Mouse (Mus musculus): Measurements from ENCODE around the gene Zfp810. TPM values are rescaled to one million over a fixed set of nuclear protein-coding genes. Genes with fewer than 3 reads are reported as not detected.

The Zfp810 gene
- 1.7 and 2.6 TPM in 2 replicates for polyA plus RNA-seq (2012; rRNA removed)

- no peak for TF ChIP-seq CTCF (IDR thresholded peaks at IDR 0.05; ENCODE audit: extremely low read depth, insufficient read length, insufficient replicate concordance, low read depth, low read length)
- peak; percentile 48; the same call in 1 of the 2 replicates for TF ChIP-seq POLR2A (IDR thresholded peaks at IDR 0.05; ENCODE audit: low read depth, low read length)
- Histone ChIP-seq H3K36me3 (ENCODE audit: control insufficient read depth, insufficient read depth, low read length) (peaks cover 4% of the 10 kb centered on the region; the same call in 1 of the 2 replicates), H3K27me3 (ENCODE audit: control insufficient read depth, insufficient read depth, low read length) (no peaks in the 10 kb centered on the region), H3K27ac (ENCODE audit: insufficient read depth, low read depth, low read length) (peak within 1 kb of the TSS; percentile 29), H3K4me1 (ENCODE audit: control insufficient read depth, insufficient read depth, insufficient read length, low read length) (peaks cover 3% of the 10 kb centered on the region; the same call in 1 of the 2 replicates), H3K4me3 (ENCODE audit: low read depth, low read length) (peak within 1 kb of the TSS; percentile 97)
- WGBS = under 1% methylated on average over 56 of the region's 56 CpGs
Observed at GRCm38 (mm10) chr9:22307156-22307919, at the start of gene Zfp810. Gene Zfp810, minus strand, starts transcription at chr9:22307648.

- WGBS = 93% methylated on average over 3 of the region's 3 CpGs
- Histone ChIP-seq H3K36me3 (ENCODE audit: control insufficient read depth, insufficient read depth, low read length) (peaks cover 37% of the 10 kb centered on the region), H3K27me3 (ENCODE audit: control insufficient read depth, insufficient read depth, low read length) (no peaks in the 10 kb centered on the region), H3K4me1 (ENCODE audit: control insufficient read depth, insufficient read depth, insufficient read length, low read length) (no peaks in the 10 kb centered on the region), H3K27ac (ENCODE audit: insufficient read depth, low read depth, low read length) (no peak overlapping the region), H3K4me3 (ENCODE audit: low read depth, low read length) (no peak overlapping the region)
- TF ChIP-seq POLR2A (IDR thresholded peaks at IDR 0.05; ENCODE audit: low read depth, low read length) (no peak), CTCF (IDR thresholded peaks at IDR 0.05; ENCODE audit: extremely low read depth, insufficient read length, insufficient replicate concordance, low read depth, low read length) (no peak)
Observed at GRCm38 (mm10) chr9:22355919-22356318, 48.5 kb upstream of the Zfp810 start.

DNA sequence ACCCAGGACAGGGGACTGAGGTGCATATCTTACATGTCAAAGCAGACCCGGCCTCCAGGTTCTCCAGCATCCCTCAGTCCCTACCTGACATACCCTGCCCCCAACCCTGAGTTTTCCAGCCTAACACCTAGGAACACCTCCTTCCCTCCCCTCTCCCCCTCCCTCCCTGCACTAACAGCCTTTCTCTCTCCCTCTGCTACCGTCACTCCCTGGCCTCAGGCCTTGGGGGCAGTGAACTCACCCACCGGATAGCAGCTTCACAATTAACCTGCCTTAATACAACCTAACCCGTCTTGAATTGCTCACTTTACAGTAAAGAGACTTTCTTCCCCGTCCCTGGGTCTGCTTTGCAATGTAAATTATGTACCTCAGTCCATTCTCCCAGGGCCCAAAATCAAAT is 46.5 kb upstream of the Zfp810 start:
- Histone ChIP-seq H3K27me3 (ENCODE audit: control insufficient read depth, insufficient read depth, low read length) (no peaks in the 10 kb centered on the region), H3K4me1 (ENCODE audit: control insufficient read depth, insufficient read depth, insufficient read length, low read length) (no peaks in the 10 kb centered on the region), H3K36me3 (ENCODE audit: control insufficient read depth, insufficient read depth, low read length) (peaks cover 26% of the 10 kb centered on the region), H3K4me3 (ENCODE audit: low read depth, low read length) (no peak overlapping the region), H3K27ac (ENCODE audit: insufficient read depth, low read depth, low read length) (no peak overlapping the region)
- WGBS = 95% methylated on average over 5 of the region's 5 CpGs
- no peak for TF ChIP-seq CTCF (IDR thresholded peaks at IDR 0.05; ENCODE audit: extremely low read depth, insufficient read length, insufficient replicate concordance, low read depth, low read length)
- no peak for TF ChIP-seq POLR2A (IDR thresholded peaks at IDR 0.05; ENCODE audit: low read depth, low read length)

- Histone ChIP-seq H3K4me3 (ENCODE audit: low read depth, low read length) (no peak overlapping the region), H3K36me3 (ENCODE audit: control insufficient read depth, insufficient read depth, low read length) (peaks cover 26% of the 10 kb centered on the region), H3K27me3 (ENCODE audit: control insufficient read depth, insufficient read depth, low read length) (no peaks in the 10 kb centered on the region), H3K27ac (ENCODE audit: insufficient read depth, low read depth, low read length) (no peak overlapping the region), H3K4me1 (ENCODE audit: control insufficient read depth, insufficient read depth, insufficient read length, low read length) (no peaks in the 10 kb centered on the region)
- TF ChIP-seq CTCF (IDR thresholded peaks at IDR 0.05; ENCODE audit: extremely low read depth, insufficient read length, insufficient replicate concordance, low read depth, low read length) = no peak
- TF ChIP-seq POLR2A (IDR thresholded peaks at IDR 0.05; ENCODE audit: low read depth, low read length) = no peak
- WGBS = 90% methylated on average over 5 of the region's 5 CpGs
Observed at GRCm38 (mm10) chr9:22353465-22353864, 46.0 kb upstream of the Zfp810 start.

- H3K4me1 ChIP-seq (ENCODE audit: control insufficient read depth, insufficient read depth, insufficient read length, low read length) = no peaks in the 10 kb centered on the region
- no peaks in the 10 kb centered on the region for H3K27me3 ChIP-seq (ENCODE audit: control insufficient read depth, insufficient read depth, low read length)
- 50% methylated on average over 1 of the region's 1 CpGs for WGBS
- TF ChIP-seq POLR2A (IDR thresholded peaks at IDR 0.05; ENCODE audit: low read depth, low read length) = no peak
- no peak for TF ChIP-seq CTCF (IDR thresholded peaks at IDR 0.05; ENCODE audit: extremely low read depth, insufficient read length, insufficient replicate concordance, low read depth, low read length)
- H3K4me3 ChIP-seq (ENCODE audit: low read depth, low read length) = no peak overlapping the region
- H3K27ac ChIP-seq (ENCODE audit: insufficient read depth, low read depth, low read length) = no peak overlapping the region
- peaks cover 15% of the 10 kb centered on the region for H3K36me3 ChIP-seq (ENCODE audit: control insufficient read depth, insufficient read depth, low read length)
Observed at GRCm38 (mm10) chr9:22340331-22340730, 32.9 kb upstream of the Zfp810 start.

DNA sequence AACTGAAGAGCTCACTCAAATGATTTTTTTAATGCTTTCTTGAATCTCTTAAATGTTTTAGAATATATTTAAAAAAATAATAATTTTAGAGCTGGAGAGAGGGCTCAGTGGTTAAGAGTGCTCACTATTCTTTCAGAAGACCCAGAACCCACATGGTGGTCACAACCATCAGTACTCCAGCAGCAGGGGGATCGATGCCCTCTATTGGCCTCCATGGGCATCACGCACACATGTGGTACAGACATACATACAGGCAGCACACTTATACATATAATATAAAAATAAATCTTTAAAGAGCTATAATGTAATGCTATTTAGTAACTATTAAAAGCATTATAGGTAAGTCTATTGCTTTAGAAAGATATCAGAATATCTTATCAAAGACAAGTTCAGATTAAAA is 29.8 kb upstream of the Zfp810 start:
- Histone ChIP-seq H3K4me1 (ENCODE audit: control insufficient read depth, insufficient read depth, insufficient read length, low read length) (no peaks in the 10 kb centered on the region), H3K36me3 (ENCODE audit: control insufficient read depth, insufficient read depth, low read length) (peaks cover 24% of the 10 kb centered on the region), H3K27me3 (ENCODE audit: control insufficient read depth, insufficient read depth, low read length) (no peaks in the 10 kb centered on the region), H3K27ac (ENCODE audit: insufficient read depth, low read depth, low read length) (no peak overlapping the region), H3K4me3 (ENCODE audit: low read depth, low read length) (no peak overlapping the region)
- TF ChIP-seq POLR2A (IDR thresholded peaks at IDR 0.05; ENCODE audit: low read depth, low read length) = no peak
- no peak for TF ChIP-seq CTCF (IDR thresholded peaks at IDR 0.05; ENCODE audit: extremely low read depth, insufficient read length, insufficient replicate concordance, low read depth, low read length)
- 98% methylated on average over 2 of the region's 2 CpGs for WGBS

- WGBS = under 1% methylated on average over 32 of the region's 32 CpGs
- TF ChIP-seq CTCF (IDR thresholded peaks at IDR 0.05; ENCODE audit: extremely low read depth, insufficient read length, insufficient replicate concordance, low read depth, low read length) (peak; percentile 95), POLR2A (IDR thresholded peaks at IDR 0.05; ENCODE audit: low read depth, low read length) (no peak)
Observed at GRCm38 (mm10) chr9:22327475-22328387, 20.3 kb upstream of the Zfp810 start.

More at GRCm38 (mm10) chr9:22327475-22328387, 20.3 kb upstream of the Zfp810 start:
- no peaks in the 10 kb centered on the region for H3K4me1 ChIP-seq (ENCODE audit: control insufficient read depth, insufficient read depth, insufficient read length, low read length)
- H3K36me3 ChIP-seq (ENCODE audit: control insufficient read depth, insufficient read depth, low read length) = peaks cover 7% of the 10 kb centered on the region
- H3K4me3 ChIP-seq (ENCODE audit: low read depth, low read length) = peak overlapping the region; percentile 75
- H3K27me3 ChIP-seq (ENCODE audit: control insufficient read depth, insufficient read depth, low read length) = no peaks in the 10 kb centered on the region
- H3K27ac ChIP-seq (ENCODE audit: insufficient read depth, low read depth, low read length) = peak overlapping the region; percentile 66
